Mouse (Mus musculus) kidney, postnatal 4 days (tissue): ENCODE results near the gene Chrna10.

Experiments used
- DNase-seq, 2 experiments: peaks; one replicate each; pipeline ENCODE4 v3.0.0; 2021; ENCODE audit warnings: mixed read lengths in 2 of 2

Gene Chrna10

DNA sequence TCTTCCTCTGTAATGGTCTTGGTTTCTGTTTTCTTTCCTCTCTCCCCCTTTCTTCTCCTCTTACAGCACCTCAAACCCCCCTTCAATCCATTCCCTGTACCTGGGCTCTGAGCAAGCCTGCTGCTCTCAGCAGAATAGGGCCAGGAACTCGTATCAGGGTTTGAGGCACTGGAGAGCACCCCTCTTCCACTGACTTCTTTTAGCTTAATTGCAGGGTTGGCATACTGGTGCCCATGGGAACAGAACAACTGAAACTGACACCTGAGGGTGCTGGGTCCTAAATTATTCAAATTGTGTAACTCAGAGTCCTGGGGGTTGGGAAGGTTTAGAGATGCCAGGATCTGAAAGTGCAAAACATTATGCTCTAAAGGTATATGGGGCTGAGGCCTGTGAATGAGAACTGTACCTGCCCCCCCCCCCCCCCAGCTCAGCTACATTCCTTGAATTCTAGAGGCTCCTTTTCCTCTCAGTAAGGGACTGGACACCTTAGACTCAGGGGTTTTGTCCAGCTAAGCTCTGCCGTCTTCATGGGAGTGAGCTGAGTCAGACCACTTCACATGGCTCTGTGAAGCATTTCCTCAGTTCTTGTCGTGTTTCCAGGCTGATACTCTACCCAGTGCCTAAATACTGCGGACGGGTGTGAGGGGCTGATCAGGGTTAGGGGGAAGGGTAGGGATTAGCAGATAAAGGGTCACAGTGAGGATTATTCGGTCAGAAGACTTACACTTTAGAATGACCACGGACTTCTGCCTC lies at the start of gene Chrna10:
TSS of gene Chrna10 (minus strand) at position 250 of the 753 bp plus-strand sequence.
- no peak for DNase-seq

DNA sequence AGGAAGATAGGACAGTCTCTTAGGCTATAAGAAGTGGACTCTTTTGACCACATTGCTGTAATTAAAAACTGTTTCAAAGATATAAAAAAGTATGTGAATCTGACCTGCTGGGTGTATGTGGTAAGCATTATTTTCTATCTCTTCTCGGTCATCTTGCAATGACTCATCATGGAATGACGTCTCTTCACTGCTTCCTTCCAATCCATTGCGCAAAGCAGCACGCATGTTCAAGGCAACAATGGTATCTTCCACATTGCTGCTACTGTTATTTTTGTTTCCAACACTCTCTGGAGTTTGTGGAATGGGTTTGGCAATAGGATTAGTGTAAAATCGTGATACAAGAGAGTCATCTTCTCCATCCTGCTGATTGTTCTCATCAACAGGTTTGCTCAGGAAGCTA lies 37.1 kb upstream of the Chrna10 start:
- no peak for DNase-seq

DNA sequence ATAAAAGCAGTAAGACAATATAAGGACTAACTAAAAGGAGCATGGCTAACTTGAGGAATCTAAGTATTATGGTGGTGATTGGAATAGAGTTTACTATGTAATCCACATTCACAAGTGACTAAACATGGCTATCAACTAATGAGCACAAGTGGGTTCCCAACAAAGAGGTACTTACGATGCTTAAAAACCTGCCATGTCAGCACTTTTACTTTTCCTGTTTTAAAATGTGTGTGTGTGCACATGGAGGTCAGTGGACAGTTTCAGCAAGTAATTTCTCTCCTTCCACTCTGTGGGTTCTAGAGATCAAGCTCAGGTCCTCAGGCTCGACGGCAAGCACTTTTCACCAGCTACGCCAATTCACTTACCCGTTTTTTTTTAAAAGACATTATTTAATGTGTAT lies 21.3 kb upstream of the Chrna10 start:
- DNase-seq: no peak

DNA sequence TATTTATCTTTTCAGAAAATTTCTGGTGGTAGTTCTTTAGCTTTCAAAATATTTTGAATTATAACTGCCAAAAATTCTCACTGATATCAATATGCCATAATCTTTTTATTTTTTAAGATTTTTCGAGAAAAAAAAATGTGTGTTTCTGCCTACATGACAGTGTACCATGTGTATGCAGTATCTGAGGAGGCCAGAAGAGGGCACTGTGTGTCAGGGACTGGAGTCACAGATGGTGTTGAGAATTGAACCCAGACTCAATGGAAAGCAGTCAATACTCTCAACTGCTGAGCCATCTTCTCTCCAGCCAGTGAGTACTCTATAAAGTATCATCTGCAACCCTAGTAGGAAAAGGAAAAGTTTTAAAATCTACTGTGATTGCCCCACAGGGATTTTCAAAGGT lies 20.8 kb upstream of the Chrna10 start:
- peak; percentile 58 to 66 for DNase-seq

GRCm38 (mm10) chr7:102132395-102132794 lies 15.8 kb upstream of the Chrna10 start:
- peak in 1 of 2 experiments; percentile 21 for DNase-seq

GRCm38 (mm10) chr7:102120326-102120725 lies 3.7 kb upstream of the Chrna10 start:
- no peak for DNase-seq

DNA sequence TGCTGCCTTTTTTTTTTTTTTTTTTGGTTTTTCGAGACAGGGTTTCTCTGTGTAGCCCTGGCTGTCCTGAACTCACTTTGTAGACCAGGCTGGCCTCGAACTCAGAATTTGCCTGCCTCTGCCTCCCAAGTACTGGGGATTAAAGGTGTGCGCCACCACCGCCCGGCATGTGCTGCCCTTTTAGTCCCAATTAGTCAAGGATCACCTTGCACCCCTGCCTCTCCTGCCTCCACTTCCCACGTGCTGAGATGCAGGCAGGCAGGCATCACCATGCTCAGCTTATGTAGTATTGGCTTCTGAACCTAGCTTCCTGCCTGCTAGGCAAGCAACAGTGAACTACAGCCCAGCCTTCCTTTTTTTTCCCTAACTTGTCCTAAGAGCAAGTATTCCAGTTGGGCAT lies 754 bp upstream of the Chrna10 start:
- DNase-seq: no peak

DNA sequence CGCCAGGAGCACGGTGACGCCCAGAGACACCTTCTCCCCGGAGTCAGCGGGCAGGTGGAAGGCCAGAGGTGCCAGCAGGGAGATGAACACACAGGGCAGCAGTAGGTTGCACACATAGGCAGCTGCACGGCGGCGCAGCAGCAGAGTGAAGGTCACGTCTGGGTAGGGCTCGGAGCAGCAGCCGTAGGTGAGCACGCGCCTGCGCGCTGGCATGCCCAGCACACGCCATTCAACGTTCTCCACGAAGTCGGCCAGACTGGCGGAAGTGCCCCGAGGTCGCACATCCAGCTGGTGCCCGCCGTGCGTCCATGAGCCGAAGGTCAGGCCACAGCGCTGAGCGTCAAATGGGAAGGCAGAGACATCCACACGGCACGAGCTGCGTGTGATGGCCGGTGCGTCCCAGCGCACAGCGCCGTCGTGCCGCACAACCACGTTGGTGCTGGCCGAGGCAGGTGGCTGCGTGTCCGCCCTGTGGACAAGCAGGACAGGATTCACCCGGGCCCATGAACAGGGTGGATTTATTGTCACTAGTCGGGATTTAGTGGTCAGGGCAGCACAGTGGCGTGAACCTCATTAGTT lies 3.4 kb downstream of the Chrna10 start:
- no peak for DNase-seq

- DNase-seq: no peak
Measured at GRCm38 (mm10) chr7:102109746-102110145, 6.9 kb downstream of the Chrna10 start.

DNA sequence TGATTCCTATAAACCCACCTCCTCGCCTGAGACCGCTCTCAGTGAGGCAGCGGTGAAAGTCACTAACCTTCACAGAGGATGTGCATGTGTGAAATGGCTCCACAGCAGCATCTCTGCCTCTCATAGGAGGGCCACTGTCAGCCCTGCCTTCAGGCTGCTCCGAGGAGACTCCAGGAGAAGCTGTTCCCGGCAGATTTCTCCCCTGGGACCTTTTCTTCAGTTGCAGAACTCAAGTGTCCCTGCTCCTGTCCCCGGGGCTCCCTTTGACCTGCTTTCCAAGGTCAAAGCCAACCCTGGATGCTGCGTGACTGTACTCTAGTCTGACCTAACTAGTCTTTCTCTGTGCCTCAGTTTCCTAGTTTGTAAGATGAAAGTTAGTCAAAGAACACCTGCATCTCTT lies 7.5 kb downstream of the Chrna10 start, which contains the start of gene Art5:
TSS of gene Art5 (minus strand) at position 319 of the 400 bp plus-strand sequence.
- DNase-seq: no peak

- no peak for DNase-seq
Measured at GRCm38 (mm10) chr7:102108206-102108605, 8.4 kb downstream of the Chrna10 start.

GRCm38 (mm10) chr7:102106700-102107141 lies 9.9 kb downstream of the Chrna10 start:
- peak; percentile 23 to 44 for DNase-seq

DNA sequence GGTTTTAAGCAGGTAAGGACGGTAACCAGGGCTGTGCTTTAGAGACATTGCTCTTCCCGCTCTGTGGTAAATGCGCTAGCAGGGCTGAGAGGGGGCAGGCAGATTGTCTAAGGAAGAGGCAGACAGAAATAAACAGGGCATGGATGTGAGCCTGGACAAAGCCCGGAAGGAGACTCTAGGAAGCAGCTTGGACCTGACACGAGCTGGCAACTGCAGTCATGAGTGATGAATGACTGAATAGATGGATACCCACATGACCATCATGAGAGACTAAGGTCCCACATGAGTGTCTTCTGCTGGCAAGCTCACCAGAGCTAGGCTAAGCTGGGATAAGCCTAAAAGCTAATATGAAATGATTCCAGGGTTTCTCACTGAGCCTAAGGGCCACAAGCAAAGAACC lies 12.5 kb downstream of the Chrna10 start:
- DNase-seq: no peak

GRCm38 (mm10) chr7:102103555-102103954 lies 13.1 kb downstream of the Chrna10 start:
- no peak for DNase-seq

- peak in 1 of 2 experiments; percentile 32 for DNase-seq
Measured at GRCm38 (mm10) chr7:102102696-102103095, 13.9 kb downstream of the Chrna10 start.

GRCm38 (mm10) chr7:102102241-102102640 lies 14.4 kb downstream of the Chrna10 start:
- DNase-seq: no peak

DNA sequence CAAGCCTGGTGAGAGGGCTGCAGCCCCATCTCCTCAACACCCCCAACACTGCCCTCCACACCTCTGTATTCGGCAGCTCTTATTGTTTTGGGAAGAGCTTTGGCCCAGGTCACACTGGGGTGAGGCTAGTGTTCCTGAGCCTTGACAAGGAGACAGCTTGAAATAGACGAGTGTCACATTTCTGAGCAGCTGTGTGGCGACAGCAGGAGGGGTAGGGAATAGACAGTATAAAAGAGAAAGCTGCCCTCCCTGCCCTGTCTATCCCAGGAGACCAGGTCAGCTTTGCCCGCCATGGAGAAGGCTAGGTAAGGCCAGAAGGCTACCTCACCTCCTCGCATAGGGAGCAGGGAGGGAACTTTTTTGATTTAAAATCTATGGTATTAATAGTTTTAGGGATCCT lies 15.1 kb downstream of the Chrna10 start, which contains the start of gene Art1:
TSS of gene Art1 (plus strand) at position 257 of the 400 bp plus-strand sequence.
- no peak for DNase-seq

DNA sequence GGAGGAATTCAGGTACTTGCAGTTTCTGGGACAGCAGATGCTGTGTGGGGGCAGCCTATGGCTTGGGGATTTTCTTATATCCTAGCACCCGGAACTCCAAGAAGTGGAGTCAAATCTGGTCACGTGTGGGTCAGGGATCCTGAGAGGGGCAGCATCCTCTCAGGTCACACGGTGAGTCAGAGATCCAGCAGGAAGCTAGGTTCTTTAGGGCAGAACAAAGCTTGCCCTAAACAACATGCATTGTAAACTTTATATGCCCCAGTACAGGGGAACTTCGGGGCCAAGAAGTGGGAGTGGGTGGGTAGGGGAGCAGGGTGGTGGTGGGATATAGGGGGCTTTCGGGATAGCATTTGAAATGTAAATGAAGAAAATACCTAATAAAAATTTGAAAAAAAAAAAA lies 15.8 kb downstream of the Chrna10 start:
- DNase-seq: no peak

GRCm38 (mm10) chr7:102099760-102100661 lies 16.6 kb downstream of the Chrna10 start:
- DNase-seq: peak; percentile 54 to 74

GRCm38 (mm10) chr7:102087336-102087735 lies 29.3 kb downstream of the Chrna10 start:
- no peak for DNase-seq

DNA sequence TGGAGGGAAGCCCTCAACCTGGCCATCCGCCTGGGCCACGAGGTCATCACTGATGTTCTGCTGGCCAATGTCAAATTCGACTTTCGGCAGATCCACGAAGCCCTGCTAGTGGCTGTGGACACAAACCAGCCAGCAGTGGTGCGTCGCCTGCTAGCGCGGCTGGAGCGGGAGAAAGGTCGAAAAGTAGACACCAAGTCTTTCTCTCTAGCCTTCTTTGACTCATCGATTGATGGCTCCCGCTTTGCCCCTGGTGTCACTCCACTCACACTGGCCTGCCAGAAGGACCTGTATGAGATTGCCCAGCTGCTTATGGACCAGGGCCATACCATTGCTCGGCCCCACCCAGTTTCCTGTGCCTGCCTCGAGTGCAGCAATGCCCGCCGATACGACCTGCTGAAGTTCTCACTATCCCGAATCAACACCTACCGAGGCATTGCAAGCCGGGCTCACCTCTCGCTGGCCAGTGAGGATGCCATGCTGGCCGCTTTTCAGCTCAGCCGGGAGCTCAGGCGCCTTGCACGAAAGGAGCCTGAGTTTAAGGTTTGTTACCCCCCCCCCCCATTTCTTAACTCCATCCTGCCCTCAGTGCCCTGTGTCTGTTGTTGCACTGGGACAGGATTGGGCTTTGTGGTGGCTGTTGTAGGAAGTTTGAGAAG lies 32.5 kb downstream of the Chrna10 start:
- DNase-seq: no peak

DNA sequence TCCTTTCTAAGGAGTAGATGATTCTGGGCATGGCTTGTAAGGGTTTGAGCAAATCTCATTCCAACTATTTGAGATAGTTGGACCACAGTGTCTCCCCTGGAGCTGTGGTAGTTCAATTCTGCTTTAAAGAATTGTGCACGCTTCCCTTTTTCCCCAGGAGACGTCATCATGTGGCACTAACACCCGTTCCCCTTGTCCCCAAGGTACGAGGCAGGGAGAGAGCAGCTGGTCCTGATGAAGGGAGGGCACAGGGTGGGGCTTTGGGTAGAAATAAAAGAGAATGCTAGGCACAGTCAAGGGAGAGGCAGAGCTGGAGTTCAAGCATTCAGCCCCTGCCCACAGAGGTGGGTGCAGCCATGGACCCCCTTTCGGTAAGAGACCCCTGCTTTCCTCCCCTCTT lies 33.8 kb downstream of the Chrna10 start, which contains the start of gene Trpc2:
TSS of gene Trpc2 (plus strand) at position 301 of the 400 bp plus-strand sequence.
- DNase-seq: no peak

DNA sequence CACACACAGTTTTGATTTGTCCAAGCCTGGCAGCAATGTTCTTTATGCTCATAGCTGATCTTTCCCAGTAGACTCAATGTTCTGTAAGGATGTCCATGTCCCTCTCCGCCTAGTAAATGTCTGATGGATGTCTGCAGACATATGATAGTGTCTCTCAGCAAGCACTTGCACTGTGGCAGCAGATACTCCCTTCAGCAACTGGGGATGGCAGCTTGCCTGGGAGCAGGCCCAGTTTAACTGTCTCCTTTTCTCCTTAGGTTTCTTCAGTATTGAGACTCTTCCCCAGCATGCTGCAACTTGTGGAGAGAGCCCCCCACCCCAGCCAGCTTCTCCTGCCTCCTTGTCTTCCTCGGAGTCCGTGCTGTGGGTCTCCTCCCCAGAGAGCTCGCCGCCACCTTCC lies 34.8 kb downstream of the Chrna10 start:
- no peak for DNase-seq
